11 mouse cellular contexts compared by ENCODE assay signal in the genomic region with DNA sequence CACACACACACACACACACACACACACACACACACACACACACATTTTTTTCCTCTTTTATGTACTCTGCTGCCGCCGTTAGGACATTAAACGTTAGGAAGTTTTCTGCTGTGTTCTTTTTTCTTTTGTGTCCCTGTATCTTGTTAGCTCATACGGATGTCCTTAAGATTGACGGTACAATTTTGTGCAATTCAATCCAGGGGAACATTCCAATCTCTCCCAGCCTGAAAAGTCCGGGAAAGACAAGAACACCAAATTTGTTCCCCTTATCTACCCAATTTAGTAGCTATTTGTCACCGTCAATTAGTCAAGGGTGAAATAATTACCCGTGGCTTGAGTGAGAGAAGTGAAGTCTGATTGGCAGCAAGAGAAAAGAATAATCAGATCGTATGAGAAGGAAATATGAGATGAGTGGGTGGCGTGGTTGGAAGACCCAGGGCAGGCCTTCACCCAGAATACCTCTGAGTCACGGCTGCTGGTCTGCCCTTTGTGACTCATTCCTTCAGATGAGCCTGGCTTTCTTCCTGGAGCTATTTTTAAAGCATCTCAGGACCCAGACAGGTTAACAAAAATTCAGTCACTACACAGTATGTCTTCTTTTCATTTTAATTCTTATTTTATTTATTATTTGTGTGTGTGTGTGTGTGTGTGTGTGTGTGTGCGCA.
A peak's percentile ranks its signal among the peaks of the same experiment; 100 is the strongest.
DNase-seq lines count a peak whose midpoint lies in the region; ATAC-seq lines count a peak whose summit lies in the region.
"Had no signal": no experiment of that assay in that cellular context is flagged by ENCODE, and none has a peak within 500 bp of the region (broad histone marks: within the 10 kb centered on the region; RNA-seq: fewer than 3 reads in every experiment).

No protein-coding gene starts in this region.

- no peak overlapping the region for H3K9ac ChIP-seq in heart, embryonic 12.5 days
- H3K9ac ChIP-seq: hindbrain, embryonic 12.5 days; limb, embryonic 15.5 days had no signal

- peaks cover 8% of the 10 kb centered on the region for H3K4me1 ChIP-seq in heart, embryonic 12.5 days (replicated peaks)
- H3K4me1 ChIP-seq: hindbrain, embryonic 12.5 days; limb, embryonic 15.5 days had no signal

- ATAC-seq in heart, embryonic 12.5 days (ENCODE audit: insufficient number of reproducible peaks, low FRiP score) = no peak
- no peak for ATAC-seq in monocyte, adult 5-6 weeks (replicated peaks; ENCODE audit: insufficient number of reproducible peaks, low FRiP score, low TSS enrichment, poor library complexity, severe bottlenecking)

- no peaks in the 10 kb centered on the region; the same call in 1 of the 2 replicates for H3K9me3 ChIP-seq in heart, embryonic 12.5 days (replicated peaks)
- H3K9me3 ChIP-seq: hindbrain, embryonic 12.5 days had no signal

- 38% methylated on average over 12 of the region's 12 CpGs for WGBS in heart, embryonic 12.5 days

- H3K27ac ChIP-seq in heart, embryonic 12.5 days (ENCODE audit: poor library complexity, severe bottlenecking) = no peak overlapping the region
- H3K27ac ChIP-seq: hindbrain, embryonic 12.5 days; limb, embryonic 15.5 days had no signal

- H3K4me3 ChIP-seq in heart, embryonic 12.5 days = no peak overlapping the region
- H3K4me3 ChIP-seq: hindbrain, embryonic 12.5 days; limb, embryonic 15.5 days had no signal

- H3K4me2 ChIP-seq in heart, embryonic 12.5 days = no peak overlapping the region
- H3K4me2 ChIP-seq: hindbrain, embryonic 12.5 days; limb, embryonic 15.5 days had no signal

- peak; percentile 22 for DNase-seq in heart, adult 8-10 months (ENCODE audit: low spot score)
- DNase-seq in ovary, adult 18-20 months (ENCODE audit: low spot score) = peak; percentile 2
- no peak for DNase-seq in ovary, postnatal 36 days (ENCODE audit: low spot score)
- peak; percentile 27 for DNase-seq in adrenal gland, postnatal 25 days
- peak; percentile 14 for DNase-seq in retina, embryonic 14.5 days (ENCODE audit: low spot score)
- no peak for DNase-seq in frontal cortex, postnatal 10 days (ENCODE audit: low spot score in 2 of 2)
- DNase-seq: lung, postnatal 4 days had no signal

- H3K36me3 ChIP-seq in heart, embryonic 12.5 days = no peaks in the 10 kb centered on the region
- H3K36me3 ChIP-seq: hindbrain, embryonic 12.5 days; limb, embryonic 15.5 days had no signal

- H3K27me3 ChIP-seq in heart, embryonic 12.5 days (replicated peaks) = no peaks in the 10 kb centered on the region
- H3K27me3 ChIP-seq: hindbrain, embryonic 12.5 days; limb, embryonic 15.5 days had no signal

Comparison
In these comparisons a context has a peak if more than half of its experiments do, and no peak if none do; other contexts are left out.
1. DNase-seq: peak in heart, adult 8-10 months (single experiment), ovary, adult 18-20 months (single experiment), adrenal gland, postnatal 25 days (single experiment) and retina, embryonic 14.5 days (single experiment); none in ovary, postnatal 36 days (single experiment) and frontal cortex, postnatal 10 days (0 of 2).